Mouse (Mus musculus) hindbrain, postnatal 0 days (tissue): ENCODE data around the gene Pard6b. TPM values are rescaled to one million over a fixed set of nuclear protein-coding genes. Genes with fewer than 3 reads are reported as not detected.

Source experiments
- ATAC-seq: fragments of 200-750 bp; cut with Nextera tagmentation; 2 replicates; pipeline ENCODE4 v1.8.0; 2017; ENCODE audit warnings: mild to moderate bottlenecking, moderate TSS enrichment, moderate library complexity
- DNase-seq: peaks from one replicate; pipeline ENCODE4 v3.0.0-alpha.2; 2015; ENCODE audit warnings: low spot score
- H3K27ac ChIP-seq: fragments of 300-500 bp; sonication (generic); 2 replicates; pipeline ENCODE4 v1.5.1; 2014; ENCODE audit warnings: mild to moderate bottlenecking
- H3K27me3 ChIP-seq: fragments of 300-500 bp; sonication (generic); 2 replicates; pipeline ENCODE4 v1.6.1; 2014; ENCODE audit warnings: low read length, mixed read lengths; ENCODE audit not compliant: insufficient read depth
- H3K36me3 ChIP-seq: fragments of 300-500 bp; sonication (generic); 2 replicates; pipeline ENCODE4 v1.6.1; 2014; ENCODE audit warnings: low read length, mixed read lengths; ENCODE audit not compliant: insufficient read depth
- H3K4me1 ChIP-seq: fragments of 300-500 bp; sonication (generic); 2 replicates; pipeline ENCODE4 v1.6.1; 2014; ENCODE audit warnings: antibody characterized with exemption, low read length, mixed read lengths; ENCODE audit not compliant: insufficient read depth
- H3K4me2 ChIP-seq: fragments of 300-500 bp; sonication (generic); 2 replicates; pipeline ENCODE4 v1.6.1; 2014; ENCODE audit warnings: low read depth, mild to moderate bottlenecking, low read length, moderate library complexity, mixed read lengths
- H3K4me3 ChIP-seq: fragments of 300-500 bp; sonication (generic); 2 replicates; pipeline ENCODE4 v1.5.1; 2014; ENCODE audit warnings: low read length
- H3K9ac ChIP-seq: fragments of 300-500 bp; sonication (generic); replicated peaks from 2 replicates; pipeline ENCODE4 v1.6.1; 2014; ENCODE audit warnings: mild to moderate bottlenecking, low read length, moderate library complexity, mixed read lengths
- H3K9me3 ChIP-seq: fragments of 300-500 bp; sonication (generic); 2 replicates; pipeline ENCODE4 v1.6.1; 2016; ENCODE audit warnings: low read length, mixed read lengths
- CTCF ChIP-seq: IDR thresholded peaks from 2 replicates; pipeline ENCODE4 v1.5.1; 2016; ENCODE audit warnings: antibody characterized with exemption, control low read depth, low read depth
- WGBS: fragments of 180-500 bp; shearing (Covaris S2); extraction: QIAGEN DNeasy Blood & Tissue Kit; methylation state at CpG from one replicate; pipeline ENCODE4 v1.1.7; 2014; 5-methylcytosine and 5-hydroxymethylcytosine counted together
- polyA plus RNA-seq: library from polyadenylated mRNA; unstranded; fragments of >200 nt; fragmentation: Nextera tagmentation; extraction: Ambion mirVana; gene quantifications from 2 replicates; pipeline ENCODE4 v1.2.1, GENCODE M21; 2015
- total RNA-seq: library from RNA; depleted of rRNA; stranded (reverse); fragments of >200 nt; gene quantifications from 2 replicates; pipeline ENCODE4 v1.2.3, GENCODE M21; 2014

Pard6b gene
- total and polyA plus RNA-seq, 2 experiments from 2014 or later = 4.5 to 5.1 TPM

- no peak overlapping the region for H3K9ac ChIP-seq
- no peaks in the 10 kb centered on the region for H3K27me3 ChIP-seq
- no peaks in the 10 kb centered on the region; the same call in 1 of the 2 replicates for H3K4me1 ChIP-seq
- ATAC-seq (no peak), DNase-seq (no peak)
- H3K36me3 ChIP-seq = no peaks in the 10 kb centered on the region
- TF ChIP-seq CTCF = no peak
- 92% methylated on average over 7 of the region's 7 CpGs for WGBS
- H3K9me3 ChIP-seq = no peaks in the 10 kb centered on the region
- H3K27ac ChIP-seq = no peak overlapping the region
- H3K4me3 ChIP-seq = no peak overlapping the region
- no peak overlapping the region for H3K4me2 ChIP-seq
Observed at GRCm38 (mm10) chr2:168084228-168084627, 3.4 kb downstream of the Pard6b start.

GRCm38 (mm10) chr2:168085621-168086265, 4.9 kb downstream of the Pard6b start:
- WGBS = 61% methylated on average over 10 of the region's 10 CpGs

GRCm38 (mm10) chr2:168086318-168086717, 5.5 kb downstream of the Pard6b start:
- WGBS = 69% methylated on average over 6 of the region's 6 CpGs

More at GRCm38 (mm10) chr2:168085621-168086265, 4.9 kb downstream of the Pard6b start:
- H3K4me2 ChIP-seq = no peak overlapping the region
- no peaks in the 10 kb centered on the region for H3K27me3 ChIP-seq
- DNase-seq = no peak
- H3K9me3 ChIP-seq = no peaks in the 10 kb centered on the region
- no peaks in the 10 kb centered on the region; the same call in 1 of the 2 replicates for H3K4me1 ChIP-seq
- no peak overlapping the region for H3K9ac ChIP-seq
- H3K4me3 ChIP-seq = no peak overlapping the region
- no peak overlapping the region for H3K27ac ChIP-seq
- no peak for ATAC-seq
- no peak for TF ChIP-seq CTCF
- H3K36me3 ChIP-seq = no peaks in the 10 kb centered on the region

GRCm38 (mm10) chr2:168086839-168087238, 6.0 kb downstream of the Pard6b start:
- H3K27ac ChIP-seq = no peak overlapping the region
- no peaks in the 10 kb centered on the region for H3K27me3 ChIP-seq
- WGBS = 82% methylated on average over 9 of the region's 9 CpGs
- no peak overlapping the region for H3K4me3 ChIP-seq
- no peaks in the 10 kb centered on the region for H3K36me3 ChIP-seq
- no peak overlapping the region for H3K4me2 ChIP-seq
- TF ChIP-seq CTCF = no peak
- H3K9ac ChIP-seq = no peak overlapping the region
- DNase-seq (no peak), ATAC-seq (no peak)
- no peaks in the 10 kb centered on the region for H3K9me3 ChIP-seq
- no peaks in the 10 kb centered on the region; the same call in 1 of the 2 replicates for H3K4me1 ChIP-seq

More at GRCm38 (mm10) chr2:168086318-168086717, 5.5 kb downstream of the Pard6b start:
- Histone ChIP-seq H3K9ac (no peak overlapping the region), H3K9me3 (no peaks in the 10 kb centered on the region), H3K27me3 (no peaks in the 10 kb centered on the region), H3K4me1 (no peaks in the 10 kb centered on the region; the same call in 1 of the 2 replicates), H3K36me3 (no peaks in the 10 kb centered on the region), H3K4me2 (no peak overlapping the region), H3K4me3 (no peak overlapping the region), H3K27ac (no peak overlapping the region)
- ATAC-seq (no peak), DNase-seq (no peak)
- TF ChIP-seq CTCF = no peak

- DNase-seq (no peak), ATAC-seq (no peak)
- Histone ChIP-seq H3K9ac (no peak overlapping the region), H3K4me2 (no peak overlapping the region), H3K27me3 (no peaks in the 10 kb centered on the region), H3K4me3 (no peak overlapping the region), H3K27ac (no peak overlapping the region), H3K36me3 (no peaks in the 10 kb centered on the region), H3K9me3 (no peaks in the 10 kb centered on the region), H3K4me1 (no peaks in the 10 kb centered on the region; the same call in 1 of the 2 replicates)
- 91% methylated on average over 11 of the region's 11 CpGs for WGBS
- TF ChIP-seq CTCF = no peak
Observed at GRCm38 (mm10) chr2:168091560-168091959, 10.8 kb downstream of the Pard6b start.

- TF ChIP-seq CTCF = no peak
- Histone ChIP-seq H3K4me1 (no peaks in the 10 kb centered on the region; the same call in 1 of the 2 replicates), H3K27ac (no peak overlapping the region), H3K4me3 (no peak overlapping the region), H3K36me3 (no peaks in the 10 kb centered on the region), H3K27me3 (no peaks in the 10 kb centered on the region), H3K9ac (no peak overlapping the region), H3K9me3 (no peaks in the 10 kb centered on the region), H3K4me2 (no peak overlapping the region)
- DNase-seq (no peak), ATAC-seq (no peak)
- WGBS = 97% methylated on average over 4 of the region's 4 CpGs
Observed at GRCm38 (mm10) chr2:168093077-168093476, 12.3 kb downstream of the Pard6b start.

GRCm38 (mm10) chr2:168095077-168095476, 14.3 kb downstream of the Pard6b start:
- WGBS = 28% methylated on average over 8 of the region's 8 CpGs

More at GRCm38 (mm10) chr2:168095077-168095476, 14.3 kb downstream of the Pard6b start:
- H3K27ac ChIP-seq = peak overlapping the region; percentile 70
- ATAC-seq (peak; percentile 73), DNase-seq (peak; percentile 74)
- no peak overlapping the region for H3K4me3 ChIP-seq
- no peaks in the 10 kb centered on the region for H3K27me3 ChIP-seq
- no peaks in the 10 kb centered on the region; the same call in 1 of the 2 replicates for H3K4me1 ChIP-seq
- peaks cover 4% of the 10 kb centered on the region; the same call in 1 of the 2 replicates for H3K36me3 ChIP-seq
- TF ChIP-seq CTCF = no peak
- H3K9me3 ChIP-seq = no peaks in the 10 kb centered on the region
- H3K9ac ChIP-seq = no peak overlapping the region
- no peak overlapping the region for H3K4me2 ChIP-seq
